Mouse (Mus musculus) cerebellum, adult 11 months (tissue): ENCODE results near the gene Iqck.

Source experiments
- DNase-seq: peaks from one replicate; pipeline ENCODE4 v3.0.0; 2022

Iqck gene

GRCm38 (mm10) chr7:118855171-118855876 lies at the start of gene Iqck:
Gene Iqck, plus strand, starts transcription at chr7:118855752.
- peak; percentile 85 for DNase-seq

- no peak for DNase-seq
Observed at GRCm38 (mm10) chr7:118806631-118807411, 48.7 kb upstream of the Iqck start.

- DNase-seq, result no peak
Observed at GRCm38 (mm10) chr7:118807899-118808298, 47.7 kb upstream of the Iqck start.

GRCm38 (mm10) chr7:118811407-118812106 lies 44.0 kb upstream of the Iqck start:
- DNase-seq, result no peak

- DNase-seq, result no peak
Observed at GRCm38 (mm10) chr7:118813592-118813991, 42.0 kb upstream of the Iqck start.

- DNase-seq, result no peak
Observed at GRCm38 (mm10) chr7:118816275-118816674, 39.3 kb upstream of the Iqck start.

- no peak for DNase-seq
Observed at GRCm38 (mm10) chr7:118817741-118818140, 37.8 kb upstream of the Iqck start.

- DNase-seq, result no peak
Observed at GRCm38 (mm10) chr7:118819666-118820065, 35.9 kb upstream of the Iqck start.

GRCm38 (mm10) chr7:118821356-118821755 lies 34.2 kb upstream of the Iqck start:
- no peak for DNase-seq

- no peak for DNase-seq
Observed at GRCm38 (mm10) chr7:118821887-118822556, 33.5 kb upstream of the Iqck start.

GRCm38 (mm10) chr7:118824451-118824850 lies 31.1 kb upstream of the Iqck start:
- no peak for DNase-seq

- DNase-seq, result no peak
Observed at GRCm38 (mm10) chr7:118827975-118828416, 27.6 kb upstream of the Iqck start.

- DNase-seq, result peak; percentile 35
Observed at GRCm38 (mm10) chr7:118837901-118838300, 17.7 kb upstream of the Iqck start.

GRCm38 (mm10) chr7:118841030-118841745 lies 14.4 kb upstream of the Iqck start:
- no peak for DNase-seq

- DNase-seq, result no peak
Observed at GRCm38 (mm10) chr7:118841796-118842195, 13.8 kb upstream of the Iqck start.

- no peak for DNase-seq
Observed at GRCm38 (mm10) chr7:118842938-118843337, 12.6 kb upstream of the Iqck start.

- no peak for DNase-seq
Observed at GRCm38 (mm10) chr7:118845141-118845540, 10.4 kb upstream of the Iqck start.

- no peak for DNase-seq
Observed at GRCm38 (mm10) chr7:118846329-118846728, 9.2 kb upstream of the Iqck start.

- no peak for DNase-seq
Observed at GRCm38 (mm10) chr7:118848796-118849195, 6.8 kb upstream of the Iqck start.

- DNase-seq, result no peak
Observed at GRCm38 (mm10) chr7:118849543-118850250, 5.9 kb upstream of the Iqck start.

GRCm38 (mm10) chr7:118850676-118851290 lies 4.8 kb upstream of the Iqck start:
- no peak for DNase-seq
